Mouse (Mus musculus) thymus, postnatal 25 days (tissue): ENCODE data around the gene Olfr643.

Experiments
- DNase-seq: peaks from one replicate; pipeline ENCODE4 v3.0.0; 2022

The Olfr643 gene

DNA sequence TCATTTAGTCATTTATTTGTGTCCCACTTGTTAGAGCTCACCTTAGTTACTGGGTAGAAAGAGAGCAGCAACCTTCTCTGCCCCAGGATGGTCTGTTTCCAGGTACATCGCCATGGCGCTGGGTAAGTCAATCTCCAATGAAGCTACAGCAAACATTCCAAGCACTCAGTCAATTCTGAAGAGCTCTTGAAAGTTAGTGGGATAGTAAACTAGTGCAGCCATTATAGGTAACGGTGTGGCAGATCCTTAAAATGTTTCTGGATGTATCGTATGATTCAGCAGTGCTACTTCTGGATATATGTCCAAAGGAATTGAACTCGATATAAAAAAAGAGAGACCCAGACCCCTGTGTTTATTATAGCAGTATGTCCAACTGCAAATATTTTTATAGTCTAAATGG, at the start of gene Olfr643:
Gene Olfr643, minus strand, starts transcription at position 101 of the 400 bp plus-strand sequence.
- DNase-seq = no peak

DNA sequence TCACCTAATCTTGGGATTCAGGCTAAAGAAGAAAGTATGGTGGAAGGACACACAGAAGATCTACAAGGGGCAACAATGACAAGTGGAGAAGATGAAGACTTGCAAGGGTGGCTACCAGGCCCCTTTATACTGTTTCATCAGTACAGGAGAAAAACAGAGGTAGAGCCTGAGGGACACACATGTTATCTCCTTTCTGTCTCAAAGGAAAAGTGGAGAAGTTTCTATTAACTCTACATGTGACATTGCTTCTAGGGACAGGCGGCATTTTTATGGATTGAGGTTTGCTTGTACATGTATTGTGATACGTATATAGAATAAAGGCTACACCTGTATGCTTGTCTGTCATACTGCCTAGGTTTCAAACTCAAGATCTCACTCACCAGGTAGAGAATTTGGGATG, 46.1 kb upstream of the Olfr643 start, which contains the start of gene Olfr648:
Gene Olfr648, minus strand, starts transcription at position 101 of the 400 bp plus-strand sequence.
- DNase-seq = no peak

DNA sequence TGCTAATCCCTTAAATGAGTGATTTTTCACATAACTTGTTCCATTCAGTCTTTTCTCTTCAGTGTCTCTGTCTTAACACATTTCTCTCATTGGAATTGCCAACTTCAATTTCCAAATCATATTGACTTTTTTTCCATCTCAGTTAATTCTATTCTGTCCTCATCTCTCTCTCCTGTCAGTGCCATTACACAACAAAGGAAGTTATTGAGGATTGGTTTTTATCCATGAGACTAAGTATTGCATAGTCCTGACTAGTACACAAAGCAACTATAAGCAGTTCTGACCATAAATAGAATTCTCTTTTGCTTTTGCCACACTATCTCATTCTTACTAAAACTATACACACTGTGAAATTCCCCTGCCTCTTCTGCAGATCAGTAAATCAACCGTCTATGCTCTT, 41.9 kb upstream of the Olfr643 start:
- DNase-seq = no peak

DNA sequence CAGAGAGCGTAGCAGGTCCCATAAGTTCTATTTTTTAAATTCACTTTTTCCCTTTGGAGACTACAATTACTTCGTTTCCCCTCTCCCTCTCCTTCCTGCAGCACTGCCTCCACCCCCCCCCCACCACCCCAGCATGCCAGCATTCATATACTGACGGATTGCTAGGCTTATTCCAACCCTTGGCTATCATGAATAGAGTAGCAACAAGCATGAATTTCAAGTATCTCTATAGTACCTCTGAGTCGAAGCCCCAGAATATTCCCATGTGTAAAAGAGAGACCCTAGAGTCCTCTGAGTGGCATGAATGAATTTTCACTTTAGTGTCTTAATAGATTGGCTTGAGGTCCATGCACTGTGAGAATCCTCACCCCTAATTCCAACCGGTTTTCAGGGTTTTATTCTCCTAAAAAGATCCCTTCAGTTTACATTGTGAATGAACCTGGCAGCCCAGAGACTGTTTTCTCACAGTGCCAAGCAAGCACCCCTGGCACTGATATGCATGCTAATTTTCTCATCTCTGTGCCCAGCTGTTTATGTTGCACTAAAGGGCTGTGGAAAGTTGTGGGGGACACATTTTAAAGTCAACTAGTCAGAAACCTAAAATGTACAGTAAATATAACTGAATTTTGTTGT, 41.3 kb upstream of the Olfr643 start:
- no peak for DNase-seq

DNA sequence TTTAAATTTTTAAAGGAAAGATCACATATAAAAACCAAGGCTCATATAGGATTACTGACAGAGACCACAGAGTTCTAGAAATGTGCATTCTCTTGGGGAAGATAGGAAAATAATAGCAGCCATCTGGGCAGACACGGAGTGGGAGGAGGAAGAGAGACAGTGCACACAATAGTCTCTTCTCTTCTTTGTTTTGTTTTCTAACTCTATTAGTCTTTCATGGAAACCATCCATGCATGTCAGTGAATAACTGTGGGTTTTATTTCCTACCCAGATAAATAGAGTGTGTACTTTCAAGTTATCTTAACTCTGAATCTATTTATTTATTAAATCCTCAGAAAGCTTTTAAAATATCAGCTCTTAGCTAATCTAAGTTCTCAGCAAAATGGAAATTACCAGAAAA, 37.9 kb upstream of the Olfr643 start:
- no peak for DNase-seq

DNA sequence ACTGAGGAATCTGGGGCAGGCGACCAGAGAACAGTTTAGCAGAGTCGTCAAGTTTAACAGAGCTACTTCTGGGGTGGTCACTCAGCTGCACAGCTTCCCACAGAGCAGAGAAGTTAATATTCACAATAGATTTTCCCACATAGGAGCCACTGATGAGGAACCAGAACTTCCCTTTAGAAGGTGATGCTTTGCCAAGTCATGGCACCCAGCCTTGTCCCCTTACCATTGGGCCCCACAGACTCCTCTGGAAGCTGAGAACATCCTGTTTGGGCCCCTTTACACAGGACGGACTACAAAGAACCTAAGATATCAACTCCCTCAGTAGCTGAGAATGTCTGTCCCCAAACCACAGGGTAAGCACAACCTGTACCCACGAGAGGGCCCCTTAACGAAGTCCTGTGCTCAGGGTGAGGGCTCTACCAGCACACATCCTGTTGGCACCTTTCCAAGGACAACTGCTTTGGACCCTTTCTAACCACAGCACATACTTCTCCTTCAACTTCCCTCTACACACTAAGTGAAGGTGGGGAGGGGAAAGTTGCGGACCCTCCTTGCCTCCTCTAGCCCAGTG, 32.5 kb upstream of the Olfr643 start:
- peak; percentile 12 for DNase-seq

DNA sequence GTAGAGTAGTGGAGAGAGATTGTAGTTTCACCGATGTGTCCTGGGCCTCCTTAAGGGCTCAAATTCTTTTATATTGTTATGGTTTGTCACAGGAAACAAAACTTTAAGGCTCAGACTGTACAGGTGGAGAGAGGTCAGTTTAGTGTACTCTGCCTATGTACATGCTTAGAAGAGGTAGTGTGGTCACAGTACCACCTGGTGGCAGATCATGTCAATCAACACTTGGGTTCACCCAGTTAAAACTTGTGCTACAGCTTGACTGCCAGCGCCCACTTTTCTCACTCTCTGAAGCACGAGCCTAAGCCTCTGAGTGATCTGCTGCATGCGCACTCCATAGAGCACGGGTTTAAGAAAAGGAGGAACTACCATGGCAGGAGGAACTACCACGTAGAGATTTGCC, 29.9 kb upstream of the Olfr643 start:
- peak; percentile 35 for DNase-seq

DNA sequence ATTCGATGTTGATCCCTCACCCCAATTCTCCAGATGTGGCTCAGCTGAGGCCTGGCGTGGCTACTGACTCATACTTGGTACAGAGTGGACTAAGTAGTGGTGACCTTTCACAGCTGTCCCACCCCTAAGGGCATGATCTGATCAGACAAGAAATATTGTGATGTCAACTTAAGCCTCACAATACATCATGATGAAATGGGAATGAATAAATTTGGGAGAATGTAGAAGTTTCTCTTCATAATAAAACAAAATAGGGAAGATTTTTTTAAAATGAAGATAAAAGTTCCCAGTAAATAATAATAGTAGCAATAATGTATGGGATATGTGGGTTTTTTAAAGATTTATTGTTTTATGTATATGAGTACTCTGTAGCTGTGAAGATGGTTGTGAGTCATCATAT, 13.3 kb upstream of the Olfr643 start, which contains the start of gene Ubqlnl:
Gene Ubqlnl, minus strand, starts transcription at position 101 of the 400 bp plus-strand sequence.
- DNase-seq = no peak

DNA sequence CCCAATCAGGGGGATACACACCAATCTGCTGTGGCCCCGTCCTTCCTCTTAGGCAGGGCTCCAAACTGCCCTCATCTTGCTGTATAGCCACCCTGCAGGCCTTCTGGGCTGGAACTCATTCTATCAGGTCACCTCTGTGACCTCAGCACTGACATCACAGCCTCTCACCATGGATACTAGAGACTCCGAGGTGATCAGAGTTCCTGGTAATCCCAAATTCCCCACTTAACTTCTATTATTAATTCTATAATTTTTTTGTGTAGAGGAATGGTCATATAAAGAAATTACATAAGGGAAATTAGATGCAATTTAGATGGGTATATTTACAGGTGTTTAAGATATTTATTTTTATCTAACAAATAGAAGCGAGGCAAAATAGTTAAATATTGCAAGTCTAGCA, 6.0 kb upstream of the Olfr643 start, which contains the start of gene Ubqln3:
Gene Ubqln3, minus strand, starts transcription at position 101 of the 400 bp plus-strand sequence.
- DNase-seq = no peak

DNA sequence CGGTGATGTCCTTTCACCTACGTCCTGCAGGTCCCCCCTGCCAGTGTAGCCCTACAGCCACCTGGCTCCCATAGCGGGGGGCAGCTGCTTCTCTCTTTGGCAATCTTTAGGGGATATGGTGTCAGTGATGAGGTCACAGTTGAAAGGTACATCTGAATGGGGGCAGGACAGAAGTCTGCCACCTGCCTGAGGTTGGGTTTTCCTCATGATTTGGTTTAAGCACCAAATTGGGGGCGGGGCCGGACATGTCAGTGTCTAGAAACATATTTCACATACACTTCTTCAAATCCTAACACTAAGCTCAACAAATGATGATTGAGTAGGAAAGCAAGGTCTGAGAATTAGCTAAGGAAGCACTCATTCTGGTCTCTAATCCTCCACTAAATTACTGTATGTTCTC, 7.5 kb downstream of the Olfr643 start, which contains the start of gene Ubqln5:
Gene Ubqln5, minus strand, starts transcription at position 101 of the 400 bp plus-strand sequence.
- no peak for DNase-seq

DNA sequence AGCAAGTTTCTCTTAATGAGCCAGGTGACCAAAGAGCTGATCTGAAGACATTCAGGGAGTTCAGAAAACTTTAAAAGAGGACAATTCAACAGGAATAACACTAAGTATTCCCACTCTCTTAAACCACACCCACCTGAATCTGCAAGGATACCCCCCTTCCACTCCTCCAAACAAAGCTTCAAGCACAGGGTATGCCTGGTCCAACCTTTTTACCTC, 32.5 kb downstream of the Olfr643 start, which contains the start of gene Olfr646:
Gene Olfr646, plus strand, starts transcription at position 117 of the 216 bp plus-strand sequence.
- DNase-seq = no peak

DNA sequence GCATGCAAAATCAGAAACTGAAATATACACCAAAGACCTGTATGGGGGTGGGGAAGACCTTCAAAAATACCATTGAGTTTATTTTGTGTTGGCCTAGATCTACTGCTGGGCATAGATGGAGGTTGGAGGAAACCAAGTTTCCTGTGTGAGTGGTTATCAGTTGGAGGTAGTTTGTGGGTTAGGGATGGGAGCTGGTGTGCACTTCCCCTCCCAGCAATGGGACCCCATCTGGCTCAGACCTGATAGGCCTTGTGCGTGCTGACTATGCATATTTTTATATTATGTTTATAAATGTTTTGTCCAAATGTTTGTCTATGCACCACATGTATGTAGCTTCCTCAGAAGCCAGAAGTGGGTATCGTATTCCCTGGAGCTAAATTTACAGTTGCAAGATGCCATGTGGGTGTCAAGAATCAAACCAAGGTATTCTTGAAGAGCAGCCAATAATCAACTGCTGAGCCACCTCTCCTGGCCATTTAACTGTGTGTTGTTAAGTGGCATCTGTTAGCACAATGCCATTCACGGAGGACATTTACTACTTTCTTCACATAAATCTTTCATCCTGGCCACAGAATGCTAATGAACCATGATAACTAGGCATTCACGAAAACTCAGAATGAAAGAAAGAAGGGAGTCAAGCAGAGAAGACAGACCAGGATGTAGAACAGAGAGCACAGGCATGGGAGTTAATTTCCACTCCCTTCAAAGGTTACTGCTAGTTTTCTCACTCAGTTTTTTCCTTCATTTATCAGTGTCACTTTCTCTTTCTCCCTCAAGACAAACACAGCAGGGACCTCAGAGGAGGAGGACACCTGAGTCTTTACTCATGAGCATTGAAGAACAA, 33.1 kb downstream of the Olfr643 start:
- no peak for DNase-seq

DNA sequence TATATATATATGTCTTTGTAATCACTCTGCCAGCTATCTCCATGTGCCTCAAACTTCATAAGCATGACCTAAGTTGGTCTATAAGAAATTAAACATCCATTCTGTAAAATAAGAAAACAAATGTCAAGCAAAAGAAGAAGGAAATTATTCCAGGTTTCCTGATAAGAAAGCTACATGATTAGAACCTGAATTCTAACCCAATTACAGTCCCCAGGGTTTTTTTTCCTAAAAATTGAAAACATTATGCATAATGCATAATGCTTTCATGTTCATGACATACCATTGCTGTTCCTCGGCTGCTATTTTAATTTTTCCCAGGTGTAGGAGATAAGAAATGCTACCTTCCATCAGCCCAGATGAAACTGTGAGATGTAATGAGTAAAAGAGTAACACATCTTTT, 51.8 kb downstream of the Olfr643 start, which contains the start of gene Olfr645:
Gene Olfr645, minus strand, starts transcription at position 101 of the 400 bp plus-strand sequence.
- DNase-seq = no peak

DNA sequence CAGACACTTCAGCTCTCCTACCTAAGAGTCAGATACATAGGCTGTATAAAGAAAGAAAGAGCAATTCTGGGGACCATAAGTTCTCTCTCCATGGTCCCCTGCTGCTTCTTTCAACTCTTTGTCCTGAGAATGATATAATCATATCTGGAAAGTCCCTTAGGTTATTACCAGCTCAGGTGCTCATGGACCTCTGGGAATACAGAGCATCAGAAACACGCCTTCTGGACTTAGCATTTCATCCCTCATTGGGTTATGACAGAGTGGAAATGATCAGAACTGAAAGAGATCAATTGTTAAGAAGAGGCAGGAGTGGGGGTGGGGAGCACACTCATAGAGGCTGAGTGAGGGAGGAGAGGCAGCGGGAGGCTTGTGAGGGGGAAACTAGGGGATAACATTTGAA, 65.4 kb downstream of the Olfr643 start, which contains the start of gene Olfr644:
Gene Olfr644, minus strand, starts transcription at position 101 of the 400 bp plus-strand sequence.
- DNase-seq = no peak

DNA sequence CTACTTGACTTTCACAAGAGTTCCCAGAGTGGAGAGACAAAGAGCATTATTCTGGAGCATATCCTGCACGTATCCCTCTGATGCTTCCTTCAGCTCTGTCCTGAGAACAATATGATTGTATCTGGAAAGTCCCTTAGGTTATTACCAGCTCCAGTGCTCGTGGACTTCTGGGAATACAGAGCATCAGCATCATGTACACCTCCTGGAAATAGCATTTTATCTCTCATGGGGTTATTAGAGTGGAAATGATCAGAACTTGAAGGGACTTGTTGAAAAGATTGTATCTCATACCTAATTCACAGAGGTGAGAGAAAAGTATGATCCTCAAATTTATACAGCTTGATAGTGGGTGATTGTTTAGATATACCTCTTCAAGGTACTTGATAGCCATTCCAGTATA, 75.9 kb downstream of the Olfr643 start, which contains the start of gene 4930516K23Rik:
Gene 4930516K23Rik, minus strand, starts transcription at position 101 of the 400 bp plus-strand sequence.
- no peak for DNase-seq

DNA sequence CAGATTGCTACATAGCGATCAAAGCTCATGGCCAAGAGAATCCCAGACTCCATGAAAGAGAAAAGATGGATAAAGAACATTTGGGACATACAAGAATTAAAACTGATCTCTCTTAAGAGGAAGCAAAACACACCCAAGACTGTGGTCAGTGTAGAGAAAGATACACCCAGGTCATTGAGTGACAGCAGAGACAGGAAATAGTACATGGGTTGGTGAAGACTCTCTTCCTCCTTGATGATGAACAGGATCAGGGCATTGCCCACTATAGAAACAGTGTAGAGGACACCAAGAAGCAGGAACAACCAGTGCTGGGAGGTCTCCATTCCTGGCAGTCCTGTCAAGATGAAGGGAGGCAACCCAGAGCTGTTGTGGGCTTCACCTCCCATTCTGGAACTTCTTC, 78.0 kb downstream of the Olfr643 start:
- no peak for DNase-seq

DNA sequence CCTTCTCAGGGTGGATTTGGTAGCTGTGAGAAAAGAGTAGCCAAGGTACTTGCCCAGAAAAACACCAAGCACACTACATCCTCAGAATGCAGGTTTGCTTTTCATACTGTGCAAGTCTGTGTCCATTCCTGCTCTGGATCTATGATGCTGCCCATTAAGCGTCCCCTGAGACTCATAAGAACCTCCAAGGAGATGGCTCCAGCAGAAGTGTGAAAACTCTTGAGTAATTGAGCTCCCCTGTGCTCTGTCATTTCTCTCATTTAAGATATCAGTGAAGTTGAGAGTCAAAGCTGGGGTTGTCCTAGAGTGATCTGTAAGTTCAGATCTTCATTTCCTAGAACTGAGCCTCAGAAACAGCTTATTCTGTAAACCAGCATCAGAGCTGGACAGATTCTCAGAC, 84.6 kb downstream of the Olfr643 start, which contains the start of gene Olfr642:
Gene Olfr642, minus strand, starts transcription at position 101 of the 400 bp plus-strand sequence.
- DNase-seq = no peak

DNA sequence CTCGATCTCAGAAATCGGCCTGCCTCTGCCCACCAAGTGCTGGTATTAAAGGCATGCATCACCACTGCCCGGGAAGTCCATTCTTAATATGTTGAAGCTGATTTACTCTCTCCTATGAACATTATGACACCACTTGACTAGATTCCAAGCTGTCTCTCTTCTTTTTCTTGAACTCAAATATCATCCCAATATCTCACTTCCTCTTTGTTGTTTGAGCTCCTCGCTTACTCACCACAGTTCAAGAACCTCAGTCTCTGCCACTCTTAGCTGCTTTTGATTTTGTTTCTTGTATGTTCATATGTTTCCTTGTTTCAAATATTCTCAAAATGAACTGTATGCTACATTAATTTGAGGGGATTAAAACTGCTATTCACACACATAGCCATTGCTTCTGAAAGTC, 86.5 kb downstream of the Olfr643 start:
- DNase-seq = no peak

DNA sequence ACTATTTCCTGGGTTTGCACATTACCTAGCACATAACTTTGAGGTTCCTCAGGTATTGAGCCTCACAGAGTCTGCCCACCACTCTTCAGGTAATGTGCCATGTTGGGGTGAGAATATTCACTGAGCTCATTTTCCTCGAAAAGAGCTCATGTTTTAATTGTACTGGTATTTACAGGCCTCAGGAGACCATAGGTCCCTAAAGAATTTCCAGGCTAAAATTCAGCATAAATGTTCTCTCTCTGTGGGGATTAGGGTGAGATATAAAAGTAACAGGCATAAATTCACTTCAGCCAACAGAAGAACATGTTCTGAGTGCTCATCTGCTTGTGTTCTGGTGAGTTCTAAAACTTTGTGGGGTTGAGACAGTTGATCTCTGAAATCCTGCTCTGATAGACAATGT, 102.1 kb downstream of the Olfr643 start, which contains the start of gene Olfr641:
Gene Olfr641, plus strand, starts transcription at position 301 of the 400 bp plus-strand sequence.
- DNase-seq = no peak

DNA sequence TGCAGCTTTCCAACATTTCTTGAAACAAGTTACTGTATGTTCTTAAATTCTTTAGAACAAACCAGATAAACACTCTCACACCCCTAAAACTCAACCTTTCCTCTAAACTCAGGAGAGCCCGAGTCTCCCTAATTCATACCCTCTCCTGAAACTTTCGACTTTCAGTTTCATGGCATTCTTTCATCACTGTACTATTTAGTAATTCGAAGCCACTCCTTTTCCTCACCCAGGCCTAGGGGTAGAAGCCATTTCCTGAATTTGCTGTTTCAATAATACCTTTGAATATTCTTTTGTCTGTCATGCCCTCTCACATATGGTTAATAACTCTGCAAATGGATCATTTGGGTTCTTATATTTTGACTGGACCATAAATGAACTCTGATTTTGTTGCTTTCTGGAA, 110.2 kb downstream of the Olfr643 start:
- DNase-seq = no peak

DNA sequence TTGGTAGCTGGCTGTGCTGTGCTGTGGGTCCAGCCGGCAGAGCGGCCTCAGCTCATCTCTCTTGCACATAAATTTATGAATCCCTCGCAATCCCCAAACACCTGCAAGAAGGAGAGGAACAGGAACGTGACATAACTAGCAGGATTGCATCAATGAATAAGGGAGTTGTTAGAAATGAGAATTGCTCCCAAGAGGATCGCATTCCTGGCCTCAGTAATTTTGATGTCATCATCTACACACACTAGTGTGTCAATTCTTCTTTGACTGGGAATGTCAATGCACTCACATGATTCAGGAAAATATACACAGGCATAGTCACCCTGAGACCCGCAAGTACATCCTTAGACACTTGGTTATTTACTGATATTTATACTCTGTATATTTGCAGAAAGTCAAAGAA, 111.7 kb downstream of the Olfr643 start, which contains the start of gene Olfr640:
Gene Olfr640, minus strand, starts transcription at position 101 of the 400 bp plus-strand sequence.
- no peak for DNase-seq

DNA sequence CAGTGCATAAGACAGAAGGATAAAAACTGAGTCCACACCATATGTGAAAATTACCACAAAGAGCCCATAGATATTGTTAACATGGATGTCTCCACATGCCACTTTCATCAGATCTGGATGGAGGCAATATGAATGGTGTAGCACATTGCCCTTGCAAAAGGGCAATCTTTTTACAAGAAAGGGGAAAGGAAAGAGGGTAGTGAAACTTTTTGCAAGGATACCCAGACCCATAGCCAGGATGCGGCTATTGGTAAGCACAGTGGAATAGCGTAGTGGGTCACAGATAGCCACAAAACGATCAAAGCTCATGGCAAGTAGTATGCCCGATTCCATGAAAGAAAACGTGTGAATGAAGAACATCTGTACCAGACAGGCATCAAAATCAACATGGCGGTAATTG, 115.6 kb downstream of the Olfr643 start:
- no peak for DNase-seq

DNA sequence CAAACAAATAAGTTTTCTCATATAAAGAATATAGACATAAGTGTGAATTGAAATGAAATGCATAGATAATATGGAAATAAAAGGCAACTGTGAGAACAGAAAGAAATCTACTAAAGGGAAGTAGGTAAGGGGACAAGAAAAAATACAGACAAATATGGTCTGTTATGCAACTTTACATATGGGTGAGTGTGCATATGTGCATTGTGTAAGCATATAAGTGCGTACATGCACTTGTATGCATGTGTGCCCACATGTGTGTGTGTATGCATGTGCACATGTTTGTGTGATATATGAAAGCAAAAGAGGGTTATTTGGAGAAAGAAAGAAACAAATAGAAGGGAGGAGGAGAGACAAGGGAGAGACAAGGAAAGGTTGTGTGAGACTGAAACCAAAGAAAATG, 118.3 kb downstream of the Olfr643 start:
- no peak for DNase-seq
